Mouse (Mus musculus): ENCODE data around the gene Prex1. TPM values are rescaled to one million over a fixed set of nuclear protein-coding genes. Genes with fewer than 3 reads are reported as not detected.

Prex1 gene
- polyA plus RNA-seq, 1 experiment from 2014 or later: 9.5 TPM

DNA sequence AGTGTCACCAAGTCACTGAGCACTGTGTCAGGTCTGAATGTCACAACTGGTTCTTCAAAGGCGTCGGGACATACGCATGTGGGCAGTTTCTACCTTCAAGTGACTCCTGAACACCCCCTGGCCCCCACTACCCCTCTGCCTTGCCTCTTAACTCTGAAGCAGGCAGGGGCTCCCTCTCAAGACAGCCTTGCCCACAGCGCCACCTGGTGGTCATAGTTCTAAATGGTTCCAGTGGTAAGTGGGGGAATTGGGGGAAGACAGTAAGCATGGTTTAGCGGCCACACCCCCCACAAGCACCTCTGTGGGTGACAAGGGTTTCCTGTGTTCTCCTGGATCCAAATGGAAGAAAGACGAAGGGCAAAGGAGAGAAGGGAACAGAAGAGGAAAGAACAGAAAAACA is 149.7 kb downstream of the Prex1 start:
- Histone ChIP-seq H3K9me3 (ENCODE audit: control insufficient read depth, low read length) (no peaks in the 10 kb centered on the region), H3K36me3 (ENCODE audit: control insufficient read depth, insufficient read depth, low read length) (peaks cover 14% of the 10 kb centered on the region; the same call in 1 of the 2 replicates), H3K4me2 (ENCODE audit: low read length) (peak overlapping the region; percentile 51), H3K27me3 (ENCODE audit: control insufficient read depth, insufficient read depth, low read length) (no peaks in the 10 kb centered on the region), H3K9ac (ENCODE audit: low read length) (no peak overlapping the region; the same call in 1 of the 2 replicates), H3K4me3 (ENCODE audit: control insufficient read depth in 1 of 2, insufficient read depth in 1 of 2, low read depth in 1 of 2, low read length in 2 of 2) (no peak overlapping the region), H3K4me1 (ENCODE audit: control insufficient read depth in 2 of 2, insufficient read depth in 2 of 2, low read length in 2 of 2) (peaks cover 4 to 8% of the 10 kb centered on the region in 2 experiments), H3K27ac (replicated peaks in 1 of 2; ENCODE audit: control insufficient read depth in 1 of 2, insufficient read depth in 1 of 2, low read depth in 2 of 2, low read length in 2 of 2) (no peak overlapping the region)
- 9% methylated on average over 6 of the region's 6 CpGs for WGBS
- ATAC-seq (ENCODE audit: insufficient number of reproducible peaks, insufficient read depth, low FRiP score, low read depth): no peak; the same call in 1 of the 2 replicates

DNA sequence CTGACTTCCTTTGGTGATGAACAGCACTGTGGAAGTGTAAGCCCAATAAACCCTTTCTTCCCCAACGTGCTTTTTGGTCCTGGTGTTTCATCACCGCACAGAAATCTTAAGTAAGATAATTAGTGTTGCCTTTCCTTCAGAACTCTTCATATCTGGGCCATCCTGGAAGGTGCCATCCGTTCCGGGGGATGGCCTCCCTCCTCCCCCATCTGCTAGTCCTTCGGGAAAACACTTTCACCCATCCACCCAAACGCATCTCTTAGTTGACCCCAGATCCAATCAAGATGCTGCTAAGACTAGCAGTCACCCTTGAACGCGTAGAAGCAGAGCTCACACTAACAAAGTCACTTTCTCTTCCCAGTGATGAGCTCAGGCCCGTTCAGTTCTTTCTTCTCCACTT is 150.6 kb downstream of the Prex1 start:
- no peak for ATAC-seq (ENCODE audit: insufficient number of reproducible peaks, insufficient read depth, low FRiP score, low read depth)

DNA sequence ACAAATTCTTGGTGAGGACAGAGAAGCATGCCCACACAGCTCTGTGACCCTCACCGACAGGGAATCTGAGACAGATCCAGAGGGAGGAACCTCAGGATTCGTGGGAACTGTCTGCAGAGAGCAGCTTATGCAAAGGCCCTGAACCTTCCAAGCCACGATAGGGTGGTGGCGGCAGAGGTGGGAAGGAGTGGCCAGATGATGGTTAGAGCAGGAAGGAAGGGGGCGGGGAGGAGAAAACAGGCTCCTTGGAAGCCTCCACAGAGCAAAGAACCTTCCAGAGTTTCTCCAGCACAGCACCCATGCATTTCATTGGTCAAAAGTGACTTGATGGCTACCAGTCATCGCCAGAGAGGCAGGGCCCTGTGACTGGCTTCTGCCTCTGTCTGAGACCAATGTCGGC is 151.9 kb downstream of the Prex1 start:
- H3K27ac ChIP-seq (replicated peaks in 1 of 2; ENCODE audit: control insufficient read depth in 1 of 2, insufficient read depth in 1 of 2, low read depth in 2 of 2, low read length in 2 of 2): no peak overlapping the region
- WGBS: 67% methylated on average over 7 of the region's 7 CpGs
- no peak for ATAC-seq (ENCODE audit: insufficient number of reproducible peaks, insufficient read depth, low FRiP score, low read depth)
- H3K9ac ChIP-seq (ENCODE audit: low read length): no peak overlapping the region
- no peaks in the 10 kb centered on the region for H3K27me3 ChIP-seq (ENCODE audit: control insufficient read depth, insufficient read depth, low read length)
- H3K4me1 ChIP-seq (ENCODE audit: control insufficient read depth in 2 of 2, insufficient read depth in 2 of 2, low read length in 2 of 2): peaks cover 4 to 8% of the 10 kb centered on the region in 2 experiments
- 0 out of 2 replicates have a peak, but pooled peaks cover 5% of the 10 kb centered on the region for H3K36me3 ChIP-seq (ENCODE audit: control insufficient read depth, insufficient read depth, low read length)
- H3K4me3 ChIP-seq (ENCODE audit: control insufficient read depth in 1 of 2, insufficient read depth in 1 of 2, low read depth in 1 of 2, low read length in 2 of 2): no peak overlapping the region
- no peak overlapping the region for H3K4me2 ChIP-seq (ENCODE audit: low read length)
- no peaks in the 10 kb centered on the region for H3K9me3 ChIP-seq (ENCODE audit: control insufficient read depth, low read length)

More for the DNA sequence above, 150.6 kb downstream of the Prex1 start:
- Histone ChIP-seq H3K9ac (ENCODE audit: low read length) (no peak overlapping the region), H3K9me3 (ENCODE audit: control insufficient read depth, low read length) (no peaks in the 10 kb centered on the region), H3K4me2 (ENCODE audit: low read length) (no peak overlapping the region), H3K36me3 (ENCODE audit: control insufficient read depth, insufficient read depth, low read length) (peaks cover 14% of the 10 kb centered on the region; the same call in 1 of the 2 replicates), H3K4me1 (ENCODE audit: control insufficient read depth in 2 of 2, insufficient read depth in 2 of 2, low read length in 2 of 2) (peaks cover 4 to 8% of the 10 kb centered on the region in 2 experiments), H3K4me3 (ENCODE audit: control insufficient read depth in 1 of 2, insufficient read depth in 1 of 2, low read depth in 1 of 2, low read length in 2 of 2) (no peak overlapping the region), H3K27ac (replicated peaks in 1 of 2; ENCODE audit: control insufficient read depth in 1 of 2, insufficient read depth in 1 of 2, low read depth in 2 of 2, low read length in 2 of 2) (no peak overlapping the region), H3K27me3 (ENCODE audit: control insufficient read depth, insufficient read depth, low read length) (no peaks in the 10 kb centered on the region)
- 84% methylated on average over 9 of the region's 9 CpGs for WGBS

DNA sequence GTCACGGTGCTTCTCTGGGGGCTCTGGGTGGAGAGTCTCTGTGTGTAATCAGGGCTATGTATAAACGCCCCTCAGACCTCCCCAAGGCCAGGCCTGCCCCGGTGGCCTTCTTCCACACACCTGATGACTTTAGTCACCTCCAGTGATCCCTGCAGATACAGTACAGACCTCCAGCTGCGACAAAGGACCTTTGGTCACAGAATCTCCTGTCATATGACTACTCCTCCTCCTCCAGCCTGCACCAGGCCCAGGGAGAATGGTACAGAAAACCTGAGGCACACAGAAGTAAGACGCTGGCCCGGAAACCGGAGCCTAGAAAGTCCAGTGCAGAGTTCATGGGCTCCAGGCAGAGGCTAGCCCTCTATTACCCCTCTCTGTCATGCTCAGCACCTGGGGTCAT is 152.8 kb downstream of the Prex1 start:
- Histone ChIP-seq H3K4me3 (ENCODE audit: control insufficient read depth in 1 of 2, insufficient read depth in 1 of 2, low read depth in 1 of 2, low read length in 2 of 2) (no peak overlapping the region), H3K27me3 (ENCODE audit: control insufficient read depth, insufficient read depth, low read length) (no peaks in the 10 kb centered on the region), H3K4me2 (ENCODE audit: low read length) (no peak overlapping the region), H3K36me3 (ENCODE audit: control insufficient read depth, insufficient read depth, low read length) (no peaks in the 10 kb centered on the region), H3K9ac (ENCODE audit: low read length) (no peak overlapping the region), H3K4me1 (ENCODE audit: control insufficient read depth in 2 of 2, insufficient read depth in 2 of 2, low read length in 2 of 2) (peaks cover 4 to 8% of the 10 kb centered on the region in 2 experiments), H3K9me3 (ENCODE audit: control insufficient read depth, low read length) (no peaks in the 10 kb centered on the region), H3K27ac (replicated peaks in 1 of 2; ENCODE audit: control insufficient read depth in 1 of 2, insufficient read depth in 1 of 2, low read depth in 2 of 2, low read length in 2 of 2) (no peak overlapping the region)
- ATAC-seq (ENCODE audit: insufficient number of reproducible peaks, insufficient read depth, low FRiP score, low read depth): no peak
- 87% methylated on average over 7 of the region's 7 CpGs for WGBS

DNA sequence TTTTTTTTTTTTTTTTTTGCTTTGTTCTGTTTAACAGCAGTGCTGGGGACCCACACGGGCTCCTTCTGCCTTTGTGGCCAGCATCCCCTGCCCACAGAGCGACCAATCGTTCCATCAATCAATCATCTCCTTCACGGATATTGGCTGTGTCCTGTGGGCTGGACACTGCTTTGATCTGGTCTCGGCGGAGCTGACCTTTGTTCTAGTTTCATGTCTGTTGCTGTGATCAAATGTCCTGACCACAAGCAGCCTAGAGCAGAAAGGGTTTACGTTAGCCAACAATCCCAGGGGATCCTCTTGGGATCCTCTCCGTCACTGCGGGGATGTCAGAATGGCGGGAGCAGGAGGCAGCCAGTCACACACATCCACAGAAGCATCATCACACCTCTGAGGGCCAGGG is 154.1 kb downstream of the Prex1 start:
- H3K4me1 ChIP-seq (ENCODE audit: control insufficient read depth in 2 of 2, insufficient read depth in 2 of 2, low read length in 2 of 2): peaks cover 4 to 8% of the 10 kb centered on the region in 2 experiments
- no peak for ATAC-seq (ENCODE audit: insufficient number of reproducible peaks, insufficient read depth, low FRiP score, low read depth)
- no peak overlapping the region for H3K4me3 ChIP-seq (ENCODE audit: control insufficient read depth in 1 of 2, insufficient read depth in 1 of 2, low read depth in 1 of 2, low read length in 2 of 2)
- no peak overlapping the region for H3K27ac ChIP-seq (replicated peaks in 1 of 2; ENCODE audit: control insufficient read depth in 1 of 2, insufficient read depth in 1 of 2, low read depth in 2 of 2, low read length in 2 of 2)
- H3K36me3 ChIP-seq (ENCODE audit: control insufficient read depth, insufficient read depth, low read length): no peaks in the 10 kb centered on the region
- no peak overlapping the region for H3K4me2 ChIP-seq (ENCODE audit: low read length)
- no peaks in the 10 kb centered on the region for H3K27me3 ChIP-seq (ENCODE audit: control insufficient read depth, insufficient read depth, low read length)
- WGBS: 53% methylated on average over 10 of the region's 10 CpGs
- H3K9ac ChIP-seq (ENCODE audit: low read length): no peak overlapping the region; the same call in 1 of the 2 replicates
- no peaks in the 10 kb centered on the region for H3K9me3 ChIP-seq (ENCODE audit: control insufficient read depth, low read length)

- H3K27ac ChIP-seq (replicated peaks in 1 of 2; ENCODE audit: control insufficient read depth in 1 of 2, insufficient read depth in 1 of 2, low read depth in 2 of 2, low read length in 2 of 2): no peak overlapping the region
- H3K9me3 ChIP-seq (ENCODE audit: control insufficient read depth, low read length): no peaks in the 10 kb centered on the region
- no peak for ATAC-seq (ENCODE audit: insufficient number of reproducible peaks, insufficient read depth, low FRiP score, low read depth)
- WGBS: 52% methylated on average over 2 of the region's 2 CpGs
- H3K4me1 ChIP-seq (ENCODE audit: control insufficient read depth in 2 of 2, insufficient read depth in 2 of 2, low read length in 2 of 2): peaks cover 7 to 19% of the 10 kb centered on the region in 2 experiments; a peak in 3 of 4 replicates
- no peak overlapping the region for H3K9ac ChIP-seq (ENCODE audit: low read length)
- no peak overlapping the region for H3K4me3 ChIP-seq (ENCODE audit: control insufficient read depth in 1 of 2, insufficient read depth in 1 of 2, low read depth in 1 of 2, low read length in 2 of 2)
- H3K4me2 ChIP-seq (ENCODE audit: low read length): no peak overlapping the region
- H3K36me3 ChIP-seq (ENCODE audit: control insufficient read depth, insufficient read depth, low read length): no peaks in the 10 kb centered on the region
- no peaks in the 10 kb centered on the region for H3K27me3 ChIP-seq (ENCODE audit: control insufficient read depth, insufficient read depth, low read length)
These were observed 158.1 kb downstream of the Prex1 start for GRCm38 (mm10) chr2:166555508-166555907.

DNA sequence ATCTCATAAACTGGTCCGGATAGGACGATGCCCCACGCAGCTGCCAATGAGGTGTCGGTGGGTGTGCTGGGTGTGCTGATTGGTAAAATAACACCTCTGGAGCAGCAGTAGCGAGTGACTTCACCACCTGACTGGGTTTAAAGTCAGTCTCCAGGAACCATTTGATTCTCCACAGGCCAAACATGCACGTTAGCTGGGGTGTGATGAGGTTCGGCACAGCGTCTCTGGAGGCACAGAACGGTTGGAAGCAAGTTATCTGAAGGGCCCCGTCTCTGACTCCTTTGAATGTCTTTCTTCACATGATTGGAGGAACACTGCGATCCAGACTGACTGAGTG is 159.5 kb downstream of the Prex1 start:
- Histone ChIP-seq H3K9me3 (ENCODE audit: control insufficient read depth, low read length) (no peaks in the 10 kb centered on the region), H3K27ac (replicated peaks in 1 of 2; ENCODE audit: control insufficient read depth in 1 of 2, insufficient read depth in 1 of 2, low read depth in 2 of 2, low read length in 2 of 2) (no peak overlapping the region), H3K9ac (ENCODE audit: low read length) (no peak overlapping the region), H3K4me2 (ENCODE audit: low read length) (no peak overlapping the region), H3K4me3 (ENCODE audit: control insufficient read depth in 1 of 2, insufficient read depth in 1 of 2, low read depth in 1 of 2, low read length in 2 of 2) (no peak overlapping the region), H3K36me3 (ENCODE audit: control insufficient read depth, insufficient read depth, low read length) (no peaks in the 10 kb centered on the region), H3K27me3 (ENCODE audit: control insufficient read depth, insufficient read depth, low read length) (no peaks in the 10 kb centered on the region), H3K4me1 (ENCODE audit: control insufficient read depth in 2 of 2, insufficient read depth in 2 of 2, low read length in 2 of 2) (peaks cover 7 to 19% of the 10 kb centered on the region in 2 experiments; a peak in 3 of 4 replicates)
- ATAC-seq (ENCODE audit: insufficient number of reproducible peaks, insufficient read depth, low FRiP score, low read depth): no peak
- WGBS: 69% methylated on average over 11 of the region's 11 CpGs

DNA sequence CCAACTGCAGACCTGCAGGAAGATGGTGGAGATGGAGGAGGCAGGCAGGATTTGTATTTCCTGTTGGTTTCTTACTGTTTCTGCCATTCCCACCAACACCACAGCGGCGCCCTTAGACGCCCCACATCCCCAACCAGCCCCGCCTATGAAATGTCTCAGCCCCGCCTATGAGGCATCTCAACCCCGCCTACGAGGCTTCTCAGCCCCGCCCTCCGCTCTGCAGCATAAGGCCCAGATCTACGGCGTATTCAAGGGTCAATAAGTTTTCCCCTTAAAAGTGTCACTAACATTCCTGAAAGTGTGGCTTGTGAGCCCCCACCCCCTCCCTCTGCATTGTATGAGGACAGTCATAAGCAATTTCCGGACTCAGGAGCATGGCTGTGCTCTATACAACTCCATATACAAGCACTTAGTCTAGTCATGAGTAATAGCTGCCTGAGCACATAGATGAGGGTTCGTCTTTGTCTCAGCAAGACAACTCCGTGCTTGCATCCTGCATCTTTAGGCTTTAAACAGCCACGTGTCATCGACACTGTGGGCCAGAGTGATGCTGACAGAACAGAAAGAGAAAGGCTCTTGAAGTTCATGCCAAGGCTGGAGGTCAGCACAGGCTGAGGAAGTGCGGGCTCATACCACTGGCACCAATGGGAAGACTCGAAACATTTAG is 160.0 kb downstream of the Prex1 start:
- Histone ChIP-seq H3K4me3 (ENCODE audit: control insufficient read depth in 1 of 2, insufficient read depth in 1 of 2, low read depth in 1 of 2, low read length in 2 of 2) (no peak overlapping the region), H3K4me2 (ENCODE audit: low read length) (peak overlapping the region; percentile 39), H3K4me1 (ENCODE audit: control insufficient read depth in 2 of 2, insufficient read depth in 2 of 2, low read length in 2 of 2) (peaks cover 7 to 19% of the 10 kb centered on the region in 2 experiments; a peak in 3 of 4 replicates), H3K27me3 (ENCODE audit: control insufficient read depth, insufficient read depth, low read length) (no peaks in the 10 kb centered on the region), H3K36me3 (ENCODE audit: control insufficient read depth, insufficient read depth, low read length) (no peaks in the 10 kb centered on the region), H3K9me3 (ENCODE audit: control insufficient read depth, low read length) (no peaks in the 10 kb centered on the region), H3K27ac (replicated peaks in 1 of 2; ENCODE audit: control insufficient read depth in 1 of 2, insufficient read depth in 1 of 2, low read depth in 2 of 2, low read length in 2 of 2) (no peak overlapping the region), H3K9ac (ENCODE audit: low read length) (no peak overlapping the region)
- 30% methylated on average over 18 of the region's 18 CpGs for WGBS
- no peak for ATAC-seq (ENCODE audit: insufficient number of reproducible peaks, insufficient read depth, low FRiP score, low read depth)
